Mouse (Mus musculus): ENCODE data around the gene Apom.

Gene Apom

GRCm38 (mm10) chr17:35131500-35132173 lies at the start of gene Apom:
Gene Apom (minus strand): TSS chr17:35132050.
- in situ Hi-C loops (cut with MboI; ENCODE audit: low sequenced_read_pairs) = no loop called here

GRCm38 (mm10) chr17:35180093-35180492 lies 48.2 kb upstream of the Apom start:
- in situ Hi-C loops (cut with MboI; ENCODE audit: low sequenced_read_pairs) = no loop called here

DNA sequence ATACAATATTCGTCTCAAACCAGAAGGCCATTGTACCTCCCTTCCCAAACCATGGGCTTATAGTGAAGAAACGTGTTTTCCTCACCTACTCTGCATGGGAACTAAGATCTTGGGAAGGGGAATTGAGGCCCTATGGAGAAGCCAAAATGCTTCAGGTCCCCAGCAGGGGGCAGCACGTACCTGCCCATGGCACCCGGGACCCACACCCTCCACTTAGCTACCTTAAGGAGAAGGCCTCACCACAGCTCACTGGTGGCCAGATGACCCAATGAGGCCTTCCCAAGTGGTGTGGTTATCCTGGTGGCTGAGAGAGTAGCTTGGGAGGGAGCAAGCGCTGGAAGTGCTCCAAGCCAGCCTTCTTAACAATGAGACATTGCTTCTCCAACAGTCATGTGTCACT lies 46.7 kb upstream of the Apom start:
- in situ Hi-C loops (cut with MboI; ENCODE audit: low sequenced_read_pairs) = no loop called here

- in situ Hi-C loops (cut with MboI; ENCODE audit: low sequenced_read_pairs) = no loop called here
Observed at GRCm38 (mm10) chr17:35175968-35176367, 44.1 kb upstream of the Apom start, which contains the start of gene Aif1. Gene Aif1 (minus strand): TSS chr17:35176068.

- in situ Hi-C loops (cut with MboI; ENCODE audit: low sequenced_read_pairs) = no loop called here
Observed at GRCm38 (mm10) chr17:35175382-35175781, 43.5 kb upstream of the Apom start.

DNA sequence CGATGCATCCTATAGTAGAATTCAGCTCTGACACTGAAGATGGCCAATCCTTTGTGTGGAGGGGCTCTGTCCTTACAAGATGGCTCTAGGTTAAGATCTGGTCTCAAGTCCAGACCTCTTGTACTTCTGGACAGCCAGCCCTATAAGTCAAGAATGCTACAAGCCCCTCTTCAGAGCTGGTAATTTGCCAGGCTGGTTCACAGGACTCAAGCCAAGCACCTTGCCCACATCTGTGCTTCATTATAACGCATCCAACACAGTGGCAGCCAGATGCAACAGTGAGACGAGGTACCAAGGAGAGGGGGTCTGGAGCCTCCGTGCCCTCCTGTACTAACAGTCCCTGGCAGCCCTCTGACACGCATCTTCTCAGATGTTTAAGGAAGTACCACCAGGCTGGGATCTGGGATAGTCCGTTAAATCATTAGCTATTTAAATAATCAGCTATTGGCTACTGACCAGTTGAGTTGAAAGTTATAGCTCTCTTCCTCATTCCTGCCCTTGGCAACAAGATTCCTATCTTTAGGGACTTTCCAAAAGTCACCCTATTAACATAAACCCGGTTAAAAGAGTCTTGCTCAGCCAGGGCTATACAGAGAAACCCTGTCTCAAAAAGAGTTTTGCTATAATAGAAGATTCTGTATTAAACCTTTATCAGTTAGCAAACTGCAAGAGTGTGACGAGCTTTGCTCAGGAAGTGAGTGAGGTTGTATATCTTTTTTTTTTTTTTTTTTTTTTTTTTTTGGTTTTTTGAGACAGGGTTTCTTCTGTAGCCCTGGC lies 42.5 kb upstream of the Apom start:
- in situ Hi-C loops (cut with MboI; ENCODE audit: low sequenced_read_pairs) = no loop called here

GRCm38 (mm10) chr17:35173329-35173728 lies 41.5 kb upstream of the Apom start:
- in situ Hi-C loops (cut with MboI; ENCODE audit: low sequenced_read_pairs) = no loop called here

DNA sequence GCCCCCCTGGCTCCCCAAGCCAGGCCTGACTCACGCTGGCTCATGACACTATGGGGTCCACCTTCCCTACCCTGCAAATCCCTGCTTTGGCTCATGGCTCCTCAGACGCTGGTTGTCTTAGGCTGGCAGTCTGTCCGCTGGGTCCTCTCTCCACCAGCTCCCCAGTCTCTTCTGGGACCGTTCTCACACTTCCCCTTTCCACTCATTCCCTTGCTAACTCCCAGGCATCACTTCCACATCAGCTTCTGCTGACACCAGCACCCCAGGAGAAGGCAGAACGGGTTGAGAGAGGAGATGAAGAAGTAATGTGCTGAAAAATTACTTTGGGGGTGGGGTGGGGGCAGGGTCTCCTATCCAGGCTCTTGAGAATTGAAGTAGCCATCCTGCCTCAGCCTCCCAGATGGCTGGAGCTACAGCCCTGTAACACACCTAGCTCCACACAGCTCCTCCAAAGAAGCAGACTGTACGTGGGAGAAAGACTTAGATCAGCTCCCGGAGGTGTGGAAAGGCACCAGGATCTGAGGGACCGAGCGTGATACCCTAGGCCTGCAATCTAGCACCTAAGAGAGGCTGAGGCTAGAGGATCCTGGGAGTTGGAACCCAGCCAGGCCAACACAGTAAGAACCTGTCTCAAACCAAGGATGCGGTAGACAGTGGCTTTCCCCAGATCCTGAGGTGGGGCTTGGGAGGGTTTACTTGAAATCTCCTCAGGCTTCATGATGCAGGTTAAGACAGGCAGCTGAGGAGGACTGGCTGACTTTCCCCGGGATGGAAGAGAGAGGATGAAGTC lies 40.8 kb upstream of the Apom start:
- in situ Hi-C loops (cut with MboI; ENCODE audit: low sequenced_read_pairs) = no loop called here

DNA sequence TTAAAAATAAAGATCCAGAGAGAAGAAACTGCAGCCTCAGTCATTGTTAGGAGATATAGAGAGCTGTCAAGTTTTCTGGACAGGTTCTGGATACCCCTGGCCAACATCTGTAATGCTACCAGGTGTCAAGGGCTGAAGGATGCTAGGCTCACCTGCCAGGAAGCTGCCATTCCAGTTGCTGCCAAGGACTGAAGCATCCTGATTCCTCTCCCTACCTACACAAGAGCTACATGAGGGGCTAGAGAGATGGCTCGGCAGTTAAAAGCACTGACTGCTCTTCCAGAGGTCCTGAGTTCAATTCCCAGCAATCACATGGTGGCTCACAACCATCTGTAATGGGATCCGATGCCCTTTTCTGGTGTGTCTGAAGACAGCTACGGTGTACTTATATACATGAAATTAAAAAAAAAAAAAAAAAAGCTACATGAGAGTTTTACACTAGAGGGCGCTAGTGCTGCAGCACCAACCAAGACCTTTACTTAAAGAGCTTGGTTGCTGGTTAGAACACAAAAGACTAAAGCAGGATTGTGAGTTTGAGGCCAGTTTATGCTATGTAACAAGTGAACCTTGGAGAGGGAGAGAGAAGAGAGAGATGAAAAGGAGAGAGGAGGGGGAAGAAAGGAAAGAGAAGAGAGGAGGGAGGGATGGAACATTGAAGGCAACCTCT lies 36.8 kb upstream of the Apom start:
- in situ Hi-C loops (cut with MboI; ENCODE audit: low sequenced_read_pairs) = loop anchor here (5.0 kb wide), 1 partner anchor 64 kb away; the partner anchor contains the start of gene Atp6v1g2

GRCm38 (mm10) chr17:35167794-35168193 lies 35.9 kb upstream of the Apom start:
- in situ Hi-C loops (cut with MboI; ENCODE audit: low sequenced_read_pairs) = loop anchor here (5.0 kb wide), 1 partner anchor 65 kb away; the partner anchor contains the start of gene Atp6v1g2

- in situ Hi-C loops (cut with MboI; ENCODE audit: low sequenced_read_pairs) = loop anchor here (5.0 kb wide), 1 partner anchor 66 kb away; the partner anchor contains the start of gene Atp6v1g2
Observed at GRCm38 (mm10) chr17:35166352-35167035, 34.6 kb upstream of the Apom start.

- in situ Hi-C loops (cut with MboI; ENCODE audit: low sequenced_read_pairs) = loop anchor here (5.0 kb wide), 1 partner anchor 67 kb away; the partner anchor contains the start of gene Atp6v1g2
Observed at GRCm38 (mm10) chr17:35165451-35166155, 33.8 kb upstream of the Apom start.

- in situ Hi-C loops (cut with MboI; ENCODE audit: low sequenced_read_pairs) = loop anchor here (5.0 kb wide), 1 partner anchor 67 kb away; the partner anchor contains the start of gene Atp6v1g2
Observed at GRCm38 (mm10) chr17:35164568-35165450, 33.0 kb upstream of the Apom start, which contains the start of gene Prrc2a. Gene Prrc2a (minus strand): TSS chr17:35164897.

GRCm38 (mm10) chr17:35164218-35164567 lies 32.3 kb upstream of the Apom start:
- in situ Hi-C loops (cut with MboI; ENCODE audit: low sequenced_read_pairs) = no loop called here

DNA sequence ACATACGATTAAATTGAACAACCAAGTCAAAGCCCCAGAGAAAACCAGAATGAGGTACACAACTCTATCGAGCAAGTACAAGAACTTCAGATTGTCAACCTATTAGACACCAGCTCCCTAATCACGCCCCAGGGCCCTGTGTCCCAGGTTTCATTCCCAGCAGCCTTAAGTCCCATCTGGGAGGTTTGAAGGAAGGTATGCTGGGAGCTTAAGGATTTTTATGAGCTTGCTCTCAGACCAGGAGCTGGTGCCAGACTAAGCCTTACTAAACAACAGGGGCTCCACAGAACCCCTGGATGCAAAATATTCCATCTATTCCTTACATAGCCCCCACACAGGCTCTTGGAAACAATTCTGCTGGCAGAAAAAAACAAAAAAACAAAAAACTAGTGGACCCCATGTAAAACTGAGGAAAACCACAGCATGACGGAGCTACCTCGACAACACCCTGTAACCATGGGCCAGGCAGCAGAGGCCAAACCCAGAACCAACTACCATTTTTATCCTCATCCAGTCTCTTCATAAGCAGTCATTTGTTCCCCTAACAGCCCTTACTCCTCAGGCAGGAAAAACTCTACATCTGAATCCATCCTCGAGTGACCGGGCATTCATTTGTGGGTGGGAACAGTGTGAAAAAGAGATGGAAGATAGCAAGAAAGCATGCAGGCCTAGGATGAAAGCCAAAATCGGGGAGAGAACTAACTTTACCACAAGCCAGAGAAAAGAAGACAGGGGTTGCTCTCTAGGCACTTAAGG lies 31.7 kb upstream of the Apom start:
- in situ Hi-C loops (cut with MboI; ENCODE audit: low sequenced_read_pairs) = no loop called here

GRCm38 (mm10) chr17:35162730-35163129 lies 30.9 kb upstream of the Apom start:
- in situ Hi-C loops (cut with MboI; ENCODE audit: low sequenced_read_pairs) = no loop called here

- in situ Hi-C loops (cut with MboI; ENCODE audit: low sequenced_read_pairs) = no loop called here
Observed at GRCm38 (mm10) chr17:35162121-35162520, 30.3 kb upstream of the Apom start.

DNA sequence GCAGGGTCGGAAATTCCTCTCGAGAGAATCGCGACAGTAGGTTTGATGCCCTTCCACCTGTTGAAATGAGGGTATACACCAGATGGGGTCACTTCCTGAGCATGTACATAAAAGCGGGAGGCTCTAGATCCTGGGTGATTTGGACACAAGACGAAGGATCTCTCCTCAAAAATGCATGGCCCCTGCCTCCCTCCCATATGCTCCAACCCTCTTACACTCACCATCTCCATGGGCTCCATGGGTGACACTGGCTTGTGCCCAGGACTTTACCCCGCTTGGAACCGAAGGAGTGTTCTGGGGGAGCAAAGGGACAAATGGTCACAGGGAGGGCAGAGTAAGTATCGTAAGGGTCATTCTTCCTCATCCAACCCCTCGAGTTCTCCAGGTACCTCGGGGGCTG lies 29.6 kb upstream of the Apom start:
- in situ Hi-C loops (cut with MboI; ENCODE audit: low sequenced_read_pairs) = no loop called here
